Mouse (Mus musculus): Measurements from ENCODE around the gene Afg1l. TPM values are rescaled to one million over a fixed set of nuclear protein-coding genes. Genes with fewer than 3 reads are reported as not detected.

The Afg1l gene
- total and polyA plus RNA-seq, 3 experiments, result 22.3 to 31.3 (median 28.6) TPM

DNA sequence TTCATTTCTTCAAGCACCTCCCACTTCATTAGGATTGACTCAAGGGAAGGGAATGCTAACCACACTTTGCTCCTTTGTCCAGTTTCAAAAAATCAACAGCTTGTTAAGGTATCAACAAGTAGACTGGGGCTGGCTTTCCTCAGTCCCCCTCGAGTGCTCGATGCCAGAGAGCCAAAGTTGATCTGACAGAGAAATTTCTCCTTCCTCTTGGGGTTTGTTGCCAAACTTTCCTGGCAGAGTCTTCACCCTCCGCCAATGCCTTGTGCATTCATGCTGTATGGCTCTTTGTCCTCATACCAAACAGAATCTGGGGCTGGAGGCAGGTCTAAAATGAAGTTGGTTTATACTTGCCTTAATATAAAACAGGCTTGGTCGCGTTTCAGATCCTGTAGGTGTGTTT, 131.2 kb downstream of the Afg1l start:
- Histone ChIP-seq H3K4me1 (ENCODE audit: control insufficient read depth, insufficient read depth, low read length) (no peaks in the 10 kb centered on the region), H3K27ac (no peak overlapping the region), H3K36me3 (ENCODE audit: control insufficient read depth, insufficient read depth, low read length) (no peaks in the 10 kb centered on the region), H3K4me3 (no peak overlapping the region), H3K9ac (ENCODE audit: low read depth, low read length) (no peak overlapping the region), H3K79me2 (replicated peaks; ENCODE audit: control insufficient read depth, insufficient read depth, low read length) (no peaks in the 10 kb centered on the region), H3K27me3 (ENCODE audit: control insufficient read depth, insufficient read depth, low read length) (no peaks in the 10 kb centered on the region)
- no peak for TF ChIP-seq POLR2A (IDR thresholded peaks at IDR 0.05; ENCODE audit: insufficient read depth, low read depth, low read length)
- TF ChIP-seq CTCF (IDR thresholded peaks at IDR 0.05), result no peak
- TF ChIP-seq EP300 (IDR thresholded peaks at IDR 0.05; ENCODE audit: insufficient read depth, low read depth, low read length), result no peak
- intact Hi-C loops (cut with DNase I), result no loop called here
- WGBS, result 58% methylated on average over 5 of the region's 5 CpGs
- no peak for DNase-seq

DNA sequence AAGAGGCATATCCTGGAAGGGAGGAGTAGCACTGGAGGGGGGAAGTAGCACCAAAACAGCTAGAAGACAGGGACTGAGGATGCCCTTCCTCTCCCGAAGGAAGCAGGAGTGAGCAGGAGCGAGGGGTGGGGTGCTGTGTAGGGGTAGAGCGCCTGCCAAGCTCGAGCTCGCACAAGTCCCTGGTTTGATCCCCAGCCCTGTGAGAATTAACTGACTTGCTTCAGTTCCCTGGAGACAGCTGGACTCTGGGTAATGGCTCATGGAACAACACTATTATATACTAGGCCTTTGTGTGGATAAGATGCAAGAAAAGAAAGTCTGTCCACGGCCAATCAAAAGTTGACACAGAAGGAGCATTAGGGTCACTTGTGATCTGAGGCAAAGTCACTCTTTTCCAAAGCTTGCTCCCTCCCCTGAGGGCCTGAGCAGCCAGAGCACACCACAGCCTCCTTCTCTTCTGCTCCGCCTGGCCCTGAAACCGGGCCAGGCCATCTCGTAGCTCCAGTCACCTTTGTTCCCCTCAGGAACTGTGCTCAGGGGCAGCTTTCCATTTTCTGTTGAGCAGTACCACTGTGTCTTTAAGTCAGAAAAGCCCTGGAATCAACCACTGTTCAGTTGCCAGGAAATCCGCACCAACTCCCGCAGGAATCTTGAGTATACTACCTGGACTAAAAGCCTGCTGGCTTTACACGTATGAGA, 132.0 kb downstream of the Afg1l start:
- no peaks in the 10 kb centered on the region for H3K79me2 ChIP-seq (replicated peaks; ENCODE audit: control insufficient read depth, insufficient read depth, low read length)
- H3K36me3 ChIP-seq (ENCODE audit: control insufficient read depth, insufficient read depth, low read length), result no peaks in the 10 kb centered on the region
- WGBS, result 54% methylated on average over 12 of the region's 12 CpGs
- DNase-seq, result no peak
- no peak overlapping the region for H3K4me3 ChIP-seq
- intact Hi-C loops (cut with DNase I), result no loop called here
- H3K27me3 ChIP-seq (ENCODE audit: control insufficient read depth, insufficient read depth, low read length), result no peaks in the 10 kb centered on the region
- TF ChIP-seq POLR2A (IDR thresholded peaks at IDR 0.05; ENCODE audit: insufficient read depth, low read depth, low read length) (no peak), EP300 (IDR thresholded peaks at IDR 0.05; ENCODE audit: insufficient read depth, low read depth, low read length) (no peak), CTCF (IDR thresholded peaks at IDR 0.05) (no peak)
- H3K4me1 ChIP-seq (ENCODE audit: control insufficient read depth, insufficient read depth, low read length), result no peaks in the 10 kb centered on the region
- H3K9ac ChIP-seq (ENCODE audit: low read depth, low read length), result no peak overlapping the region
- H3K27ac ChIP-seq, result no peak overlapping the region

DNA sequence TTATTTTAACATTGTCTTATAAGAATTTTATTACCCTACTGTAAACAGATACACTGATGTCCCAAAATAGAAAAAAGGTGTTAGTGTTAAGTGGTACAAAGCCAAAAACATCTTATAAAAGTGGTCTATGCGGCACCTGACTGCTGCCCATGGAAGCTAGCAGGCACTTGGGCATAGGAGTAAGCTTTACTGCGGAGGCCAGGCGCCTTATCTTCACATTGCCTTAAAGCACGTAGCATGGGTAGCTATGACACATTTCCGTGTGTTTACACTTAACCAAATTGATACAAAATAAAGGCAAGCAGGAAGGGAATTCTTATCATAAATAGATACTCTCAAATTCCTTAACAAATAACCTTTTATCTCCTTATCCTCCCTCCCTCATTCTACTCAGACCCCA, 135.7 kb downstream of the Afg1l start:
- H3K27me3 ChIP-seq (ENCODE audit: control insufficient read depth, insufficient read depth, low read length), result no peaks in the 10 kb centered on the region
- no peaks in the 10 kb centered on the region for H3K36me3 ChIP-seq (ENCODE audit: control insufficient read depth, insufficient read depth, low read length)
- no peak overlapping the region for H3K27ac ChIP-seq
- no peak overlapping the region for H3K9ac ChIP-seq (ENCODE audit: low read depth, low read length)
- H3K4me3 ChIP-seq, result no peak overlapping the region
- 89% methylated on average over 5 of the region's 5 CpGs for WGBS
- no peak for DNase-seq
- H3K79me2 ChIP-seq (replicated peaks; ENCODE audit: control insufficient read depth, insufficient read depth, low read length), result no peaks in the 10 kb centered on the region
- intact Hi-C loops (cut with DNase I), result no loop called here
- H3K4me1 ChIP-seq (ENCODE audit: control insufficient read depth, insufficient read depth, low read length), result no peaks in the 10 kb centered on the region
- TF ChIP-seq POLR2A (IDR thresholded peaks at IDR 0.05; ENCODE audit: insufficient read depth, low read depth, low read length) (no peak), CTCF (IDR thresholded peaks at IDR 0.05) (no peak), EP300 (IDR thresholded peaks at IDR 0.05; ENCODE audit: insufficient read depth, low read depth, low read length) (no peak)

DNA sequence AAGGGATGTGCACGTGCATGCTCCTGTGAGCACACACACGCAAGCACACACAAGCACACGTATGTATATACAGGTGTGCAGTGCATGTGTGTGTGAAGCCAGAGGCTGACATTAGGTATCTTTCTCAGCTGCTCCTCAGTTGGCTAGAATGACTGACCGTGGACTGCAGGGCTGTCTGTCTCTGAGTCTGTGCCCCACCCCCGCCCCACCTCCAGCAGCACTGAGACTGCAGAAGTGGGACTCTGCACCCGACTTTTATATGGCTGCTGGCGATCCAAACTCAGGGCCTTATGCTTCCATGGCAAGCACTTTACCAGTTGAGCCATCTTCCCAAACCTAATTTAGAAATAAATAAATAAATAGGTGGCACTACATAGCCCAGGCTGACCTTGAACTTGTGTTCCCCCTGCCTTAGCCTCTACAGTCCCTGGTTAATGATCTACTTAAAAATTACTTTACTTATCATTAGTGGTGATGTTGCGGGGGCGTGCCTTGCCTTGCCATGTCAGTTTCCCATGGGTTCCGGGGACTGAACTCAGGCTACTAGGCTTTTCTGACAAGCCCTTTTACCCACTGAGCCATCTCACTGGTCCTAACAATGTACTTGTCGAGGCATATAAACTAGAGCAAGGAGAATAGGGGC, 136.4 kb downstream of the Afg1l start:
- DNase-seq, result no peak
- Histone ChIP-seq H3K36me3 (ENCODE audit: control insufficient read depth, insufficient read depth, low read length) (no peaks in the 10 kb centered on the region), H3K27me3 (ENCODE audit: control insufficient read depth, insufficient read depth, low read length) (no peaks in the 10 kb centered on the region), H3K4me1 (ENCODE audit: control insufficient read depth, insufficient read depth, low read length) (no peaks in the 10 kb centered on the region), H3K4me3 (no peak overlapping the region), H3K9ac (ENCODE audit: low read depth, low read length) (no peak overlapping the region), H3K79me2 (replicated peaks; ENCODE audit: control insufficient read depth, insufficient read depth, low read length) (no peaks in the 10 kb centered on the region), H3K27ac (no peak overlapping the region)
- TF ChIP-seq POLR2A (IDR thresholded peaks at IDR 0.05; ENCODE audit: insufficient read depth, low read depth, low read length) (no peak), CTCF (IDR thresholded peaks at IDR 0.05) (no peak), EP300 (IDR thresholded peaks at IDR 0.05; ENCODE audit: insufficient read depth, low read depth, low read length) (no peak)
- 89% methylated on average over 11 of the region's 11 CpGs for WGBS
- intact Hi-C loops (cut with DNase I), result no loop called here

GRCm38 (mm10) chr10:42340426-42340793, 138.0 kb downstream of the Afg1l start:
- Histone ChIP-seq H3K36me3 (ENCODE audit: control insufficient read depth, insufficient read depth, low read length) (no peaks in the 10 kb centered on the region), H3K4me1 (ENCODE audit: control insufficient read depth, insufficient read depth, low read length) (no peaks in the 10 kb centered on the region), H3K27me3 (ENCODE audit: control insufficient read depth, insufficient read depth, low read length) (no peaks in the 10 kb centered on the region), H3K9ac (ENCODE audit: low read depth, low read length) (no peak overlapping the region), H3K79me2 (replicated peaks; ENCODE audit: control insufficient read depth, insufficient read depth, low read length) (no peaks in the 10 kb centered on the region), H3K4me3 (no peak overlapping the region), H3K27ac (no peak overlapping the region)
- DNase-seq, result no peak
- intact Hi-C loops (cut with DNase I), result no loop called here
- TF ChIP-seq POLR2A (IDR thresholded peaks at IDR 0.05; ENCODE audit: insufficient read depth, low read depth, low read length) (no peak), CTCF (IDR thresholded peaks at IDR 0.05) (no peak), EP300 (IDR thresholded peaks at IDR 0.05; ENCODE audit: insufficient read depth, low read depth, low read length) (no peak)
- WGBS, result 50% methylated on average over 6 of the region's 6 CpGs

DNA sequence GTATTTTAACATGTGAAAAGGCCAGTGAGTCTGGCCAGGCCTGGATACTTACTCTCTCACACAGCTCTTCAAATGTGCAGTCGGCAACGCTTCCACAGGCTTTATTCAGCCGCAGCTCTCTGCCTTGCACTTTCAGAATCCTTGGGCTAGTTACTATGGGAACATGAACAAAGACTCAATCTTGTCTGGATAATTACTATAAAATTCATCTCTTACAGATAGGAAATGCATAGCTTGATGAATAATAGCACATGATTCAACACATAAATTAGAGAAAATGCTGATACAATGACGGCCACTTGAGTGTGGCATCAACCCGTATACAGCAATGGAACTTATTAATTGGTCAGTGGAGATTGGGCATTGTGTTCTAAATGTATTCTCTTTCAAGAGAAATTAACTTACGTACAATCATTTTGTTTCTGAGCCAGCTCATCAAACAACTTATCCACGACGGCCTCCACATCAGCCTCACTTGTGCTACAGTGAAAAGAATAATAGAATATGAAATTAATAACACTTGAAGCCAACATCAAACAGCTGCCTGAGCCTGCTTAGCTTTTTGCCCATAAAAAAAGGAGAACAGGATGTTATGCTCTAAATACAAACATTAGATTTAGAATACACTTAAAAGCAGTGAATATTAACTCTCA, 138.5 kb downstream of the Afg1l start:
- 94% methylated on average over 8 of the region's 8 CpGs for WGBS

More for the DNA sequence above, 138.5 kb downstream of the Afg1l start:
- no peaks in the 10 kb centered on the region for H3K27me3 ChIP-seq (ENCODE audit: control insufficient read depth, insufficient read depth, low read length)
- no peaks in the 10 kb centered on the region for H3K79me2 ChIP-seq (replicated peaks; ENCODE audit: control insufficient read depth, insufficient read depth, low read length)
- no peak overlapping the region for H3K4me3 ChIP-seq
- no peaks in the 10 kb centered on the region for H3K36me3 ChIP-seq (ENCODE audit: control insufficient read depth, insufficient read depth, low read length)
- no peak for DNase-seq
- no peak overlapping the region for H3K27ac ChIP-seq
- H3K4me1 ChIP-seq (ENCODE audit: control insufficient read depth, insufficient read depth, low read length), result no peaks in the 10 kb centered on the region
- TF ChIP-seq EP300 (IDR thresholded peaks at IDR 0.05; ENCODE audit: insufficient read depth, low read depth, low read length) (no peak), CTCF (IDR thresholded peaks at IDR 0.05) (no peak), POLR2A (IDR thresholded peaks at IDR 0.05; ENCODE audit: insufficient read depth, low read depth, low read length) (no peak)
- no peak overlapping the region for H3K9ac ChIP-seq (ENCODE audit: low read depth, low read length)
- intact Hi-C loops (cut with DNase I), result no loop called here

All from heart, adult 2 months (tissue).